Mouse (Mus musculus): ENCODE data around the gene Tbx15. TPM values are rescaled to one million over a fixed set of nuclear protein-coding genes. Genes with fewer than 3 reads are reported as not detected.

The Tbx15 gene
- total RNA-seq (2023) = not detected

DNA sequence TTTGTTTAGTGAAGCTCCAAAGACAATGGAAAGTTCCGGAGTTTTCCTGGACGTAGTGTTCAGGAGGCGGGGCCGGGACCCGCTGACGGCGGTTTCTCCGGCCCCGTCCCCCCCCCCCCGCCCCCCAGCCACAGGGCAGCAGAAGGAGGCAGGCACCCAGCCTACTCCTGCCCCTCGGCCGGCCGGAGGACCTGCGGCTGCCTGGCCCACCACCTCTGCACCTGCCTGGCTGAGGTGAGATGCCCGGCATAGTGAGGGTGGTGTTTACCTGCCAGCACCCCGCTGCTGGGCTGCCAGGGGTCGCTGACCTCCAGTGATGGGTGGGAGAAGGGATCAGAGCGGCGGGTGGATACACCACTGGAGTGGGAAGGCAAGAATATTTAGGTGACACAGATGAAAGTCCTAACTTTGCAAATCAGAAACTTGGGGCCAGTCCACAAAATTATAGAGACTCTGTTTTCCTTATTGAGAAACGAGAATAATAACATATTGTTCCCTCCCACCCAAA, at the start of gene Tbx15:
Tbx15 (plus strand) TSS at position 169 of the 508 bp plus-strand sequence.

Other genes with a start within 250 kb of the Tbx15 start
- 10.3 TPM for gene Wars2, start 99.3 kb upstream of the Tbx15 start, total RNA-seq (2023)